Mouse (Mus musculus): Measurements from ENCODE around the gene Vmn1r229. TPM values are rescaled to one million over a fixed set of nuclear protein-coding genes. Genes with fewer than 3 reads are reported as not detected.

Vmn1r229 gene
- not detected in 2 replicates for polyA plus RNA-seq (2015; fragmentation: Nextera tagmentation; extraction: Ambion mirVana)

- Histone ChIP-seq H3K4me2 (ENCODE audit: low read length) (no peak within 1 kb of the TSS), H3K9me3 (ENCODE audit: control insufficient read depth, low read length) (peaks cover 3% of the 10 kb centered on the region; the same call in 1 of the 2 replicates), H3K36me3 (ENCODE audit: control insufficient read depth, insufficient read depth, low read length) (no peaks in the 10 kb centered on the region), H3K9ac (ENCODE audit: low read depth, low read length) (no peak within 1 kb of the TSS), H3K4me3 (ENCODE audit: low read length) (no peak within 1 kb of the TSS), H3K27ac (ENCODE audit: low read depth, low read length) (no peak within 1 kb of the TSS), H3K27me3 (replicated peaks; ENCODE audit: control insufficient read depth, insufficient read depth, low read length) (no peaks in the 10 kb centered on the region), H3K4me1 (ENCODE audit: control insufficient read depth, insufficient read depth, low read depth, low read length) (no peaks in the 10 kb centered on the region)
- WGBS: 59% methylated on average over 1 of the region's 1 CpGs
- no peak for ATAC-seq
Measured at GRCm38 (mm10) chr17:20811255-20811654, at the start of gene Vmn1r229. Gene Vmn1r229, plus strand, starts transcription at chr17:20811555.

- Histone ChIP-seq H3K27ac (ENCODE audit: low read depth, low read length) (no peak within 1 kb of the TSS), H3K9me3 (ENCODE audit: control insufficient read depth, low read length) (peaks cover 4% of the 10 kb centered on the region; the same call in 1 of the 2 replicates), H3K36me3 (ENCODE audit: control insufficient read depth, insufficient read depth, low read length) (no peaks in the 10 kb centered on the region), H3K27me3 (replicated peaks; ENCODE audit: control insufficient read depth, insufficient read depth, low read length) (no peaks in the 10 kb centered on the region), H3K9ac (ENCODE audit: low read depth, low read length) (no peak within 1 kb of the TSS), H3K4me1 (ENCODE audit: control insufficient read depth, insufficient read depth, low read depth, low read length) (no peaks in the 10 kb centered on the region), H3K4me2 (ENCODE audit: low read length) (no peak within 1 kb of the TSS), H3K4me3 (ENCODE audit: low read length) (no peak within 1 kb of the TSS)
- ATAC-seq: no peak
Measured at GRCm38 (mm10) chr17:20786057-20786456, 25.3 kb upstream of the Vmn1r229 start, which contains the start of gene Vmn1r228. Gene Vmn1r228, minus strand, starts transcription at chr17:20786157.

- 11% methylated on average over 1 of the region's 1 CpGs for WGBS
- H3K36me3 ChIP-seq (ENCODE audit: control insufficient read depth, insufficient read depth, low read length): no peaks in the 10 kb centered on the region
- H3K27ac ChIP-seq (ENCODE audit: low read depth, low read length): no peak within 1 kb of the TSS
- H3K4me1 ChIP-seq (ENCODE audit: control insufficient read depth, insufficient read depth, low read depth, low read length): no peaks in the 10 kb centered on the region
- H3K4me2 ChIP-seq (ENCODE audit: low read length): no peak within 1 kb of the TSS
- no peak within 1 kb of the TSS for H3K4me3 ChIP-seq (ENCODE audit: low read length)
- no peak within 1 kb of the TSS for H3K9ac ChIP-seq (ENCODE audit: low read depth, low read length)
- no peak for ATAC-seq
- H3K27me3 ChIP-seq (replicated peaks; ENCODE audit: control insufficient read depth, insufficient read depth, low read length): no peaks in the 10 kb centered on the region
- H3K9me3 ChIP-seq (ENCODE audit: control insufficient read depth, low read length): no peaks in the 10 kb centered on the region
Measured at GRCm38 (mm10) chr17:20840144-20840543, 28.8 kb downstream of the Vmn1r229 start, which contains the start of gene Vmn1r230. Gene Vmn1r230, plus strand, starts transcription at chr17:20840444.

Other genes with a start within 250 kb of the Vmn1r229 start
- gene Vmn2r109, start 246.8 kb upstream of the Vmn1r229 start, polyA plus RNA-seq (2015; fragmentation: Nextera tagmentation; extraction: Ambion mirVana): not detected in 2 replicates
- not detected in 2 replicates for gene Vmn2r110, start 215.1 kb upstream of the Vmn1r229 start, polyA plus RNA-seq (2015; fragmentation: Nextera tagmentation; extraction: Ambion mirVana)
- not detected in 2 replicates for gene Fpr-rs3, start 186.7 kb upstream of the Vmn1r229 start, polyA plus RNA-seq (2015; fragmentation: Nextera tagmentation; extraction: Ambion mirVana)
- gene Vmn1r226, start 128.7 kb upstream of the Vmn1r229 start, polyA plus RNA-seq (2015; fragmentation: Nextera tagmentation; extraction: Ambion mirVana): not detected in 2 replicates
- gene Vmn1r227, start 81.7 kb upstream of the Vmn1r229 start, polyA plus RNA-seq (2015; fragmentation: Nextera tagmentation; extraction: Ambion mirVana): not detected in 2 replicates
- gene Vmn1r228, start 25.4 kb upstream of the Vmn1r229 start, polyA plus RNA-seq (2015; fragmentation: Nextera tagmentation; extraction: Ambion mirVana): not detected in 2 replicates
- gene Vmn1r230, start 28.9 kb downstream of the Vmn1r229 start, polyA plus RNA-seq (2015; fragmentation: Nextera tagmentation; extraction: Ambion mirVana): not detected in 2 replicates
- not detected in 2 replicates for gene Vmn1r231, start 93.5 kb downstream of the Vmn1r229 start, polyA plus RNA-seq (2015; fragmentation: Nextera tagmentation; extraction: Ambion mirVana)
- gene Vmn1r232, start 108.2 kb downstream of the Vmn1r229 start, polyA plus RNA-seq (2015; fragmentation: Nextera tagmentation; extraction: Ambion mirVana): not detected in 2 replicates
- 855 and 880 TPM in 2 replicates for gene Ppp2r1a, start 133.8 kb downstream of the Vmn1r229 start, polyA plus RNA-seq (2015; fragmentation: Nextera tagmentation; extraction: Ambion mirVana)
- not detected in 2 replicates for gene Vmn1r233, start 184.9 kb downstream of the Vmn1r229 start, polyA plus RNA-seq (2015; fragmentation: Nextera tagmentation; extraction: Ambion mirVana)
- 13.7 and 15.4 TPM in 2 replicates for gene Zfp160, start 197.3 kb downstream of the Vmn1r229 start, polyA plus RNA-seq (2015; fragmentation: Nextera tagmentation; extraction: Ambion mirVana)

Measured in hindbrain, embryonic 16.5 days (tissue).